Mouse (Mus musculus): ENCODE measurements around the gene Nes. TPM values are rescaled to one million over a fixed set of nuclear protein-coding genes. Genes with fewer than 3 reads are reported as not detected.

The Nes gene
- polyA plus RNA-seq, 1 experiment = 26.4 TPM

- TF ChIP-seq POLR2A (IDR thresholded peaks at IDR 0.05; ENCODE audit: borderline replicate concordance, extremely low read depth, low read depth, low read length) = no peak
- no peak for TF ChIP-seq CTCF (IDR thresholded peaks at IDR 0.05; ENCODE audit: insufficient read depth, low read length)
- no peaks in the 10 kb centered on the region for H3K4me1 ChIP-seq (ENCODE audit: control insufficient read depth, insufficient read depth, low read length)
- no peak overlapping the region for H3K4me3 ChIP-seq (replicated peaks; ENCODE audit: extremely low read depth, low read depth, low read length)
- WGBS = 79% methylated on average over 5 of the region's 5 CpGs
- DNase-seq = no peak
These were observed 30.3 kb upstream of the Nes start for GRCm38 (mm10) chr3:87940611-87941010.

DNA sequence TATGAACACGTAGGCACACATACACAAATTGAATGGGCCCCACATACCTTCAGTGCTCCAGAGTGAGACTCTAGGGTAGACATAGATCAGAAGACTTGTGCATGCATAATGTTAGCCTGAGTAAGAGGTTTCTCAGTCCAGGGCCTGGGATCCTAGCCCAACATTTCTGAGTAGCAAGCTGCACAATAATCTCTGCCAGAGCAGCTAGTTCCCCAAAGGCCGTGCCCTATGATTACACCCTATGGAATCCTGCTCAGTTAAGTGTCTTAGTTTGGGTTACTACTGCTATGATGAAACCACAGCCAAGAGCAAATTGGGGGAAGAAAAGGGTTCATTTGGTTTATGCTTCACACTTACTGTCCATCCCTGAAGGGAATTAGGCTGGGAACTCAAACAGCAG lies 28.4 kb upstream of the Nes start:
- no peak overlapping the region for H3K4me3 ChIP-seq (replicated peaks; ENCODE audit: extremely low read depth, low read depth, low read length)
- whole genome bisulfite sequencing = 88% methylated on average over 2 of the region's 2 CpGs
- no peaks in the 10 kb centered on the region for H3K4me1 ChIP-seq (ENCODE audit: control insufficient read depth, insufficient read depth, low read length)
- TF ChIP-seq POLR2A (IDR thresholded peaks at IDR 0.05; ENCODE audit: borderline replicate concordance, extremely low read depth, low read depth, low read length) (no peak), CTCF (IDR thresholded peaks at IDR 0.05; ENCODE audit: insufficient read depth, low read length) (no peak)
- DNase-seq = no peak

DNA sequence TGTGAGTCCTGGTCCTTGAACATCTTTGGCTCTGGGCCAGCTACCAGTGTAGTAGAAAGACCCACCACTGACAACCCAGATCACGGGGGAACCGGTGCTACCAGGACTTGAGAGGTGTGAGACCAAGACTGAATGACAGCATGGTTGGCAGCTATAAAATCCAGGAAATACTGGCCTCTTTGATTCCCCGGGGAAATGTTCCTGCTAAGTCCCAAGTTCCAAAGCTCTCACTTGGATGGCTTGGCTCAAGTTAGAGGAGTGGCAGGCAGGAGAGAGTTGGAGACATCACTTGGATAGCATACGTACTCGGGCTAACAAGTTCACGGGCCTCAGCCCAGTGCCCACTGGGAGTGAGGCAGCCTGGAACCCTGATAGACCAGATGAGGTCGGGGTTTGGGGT lies 27.3 kb upstream of the Nes start:
- DNase-seq = no peak
- WGBS = 69% methylated on average over 7 of the region's 7 CpGs
- H3K4me1 ChIP-seq (ENCODE audit: control insufficient read depth, insufficient read depth, low read length) = no peaks in the 10 kb centered on the region

GRCm38 (mm10) chr3:87944838-87945600 lies 25.9 kb upstream of the Nes start:
- TF ChIP-seq POLR2A (IDR thresholded peaks at IDR 0.05; ENCODE audit: borderline replicate concordance, extremely low read depth, low read depth, low read length) (no peak), CTCF (IDR thresholded peaks at IDR 0.05; ENCODE audit: insufficient read depth, low read length) (no peak)
- no peak overlapping the region for H3K4me3 ChIP-seq (replicated peaks; ENCODE audit: extremely low read depth, low read depth, low read length)
- no peak for DNase-seq
- 22% methylated on average over 4 of the region's 4 CpGs for WGBS
- no peaks in the 10 kb centered on the region for H3K4me1 ChIP-seq (ENCODE audit: control insufficient read depth, insufficient read depth, low read length)

More for the DNA sequence above, 27.3 kb upstream of the Nes start:
- H3K4me3 ChIP-seq (replicated peaks; ENCODE audit: extremely low read depth, low read depth, low read length) = no peak overlapping the region
- TF ChIP-seq CTCF (IDR thresholded peaks at IDR 0.05; ENCODE audit: insufficient read depth, low read length) (no peak), POLR2A (IDR thresholded peaks at IDR 0.05; ENCODE audit: borderline replicate concordance, extremely low read depth, low read depth, low read length) (no peak)

DNA sequence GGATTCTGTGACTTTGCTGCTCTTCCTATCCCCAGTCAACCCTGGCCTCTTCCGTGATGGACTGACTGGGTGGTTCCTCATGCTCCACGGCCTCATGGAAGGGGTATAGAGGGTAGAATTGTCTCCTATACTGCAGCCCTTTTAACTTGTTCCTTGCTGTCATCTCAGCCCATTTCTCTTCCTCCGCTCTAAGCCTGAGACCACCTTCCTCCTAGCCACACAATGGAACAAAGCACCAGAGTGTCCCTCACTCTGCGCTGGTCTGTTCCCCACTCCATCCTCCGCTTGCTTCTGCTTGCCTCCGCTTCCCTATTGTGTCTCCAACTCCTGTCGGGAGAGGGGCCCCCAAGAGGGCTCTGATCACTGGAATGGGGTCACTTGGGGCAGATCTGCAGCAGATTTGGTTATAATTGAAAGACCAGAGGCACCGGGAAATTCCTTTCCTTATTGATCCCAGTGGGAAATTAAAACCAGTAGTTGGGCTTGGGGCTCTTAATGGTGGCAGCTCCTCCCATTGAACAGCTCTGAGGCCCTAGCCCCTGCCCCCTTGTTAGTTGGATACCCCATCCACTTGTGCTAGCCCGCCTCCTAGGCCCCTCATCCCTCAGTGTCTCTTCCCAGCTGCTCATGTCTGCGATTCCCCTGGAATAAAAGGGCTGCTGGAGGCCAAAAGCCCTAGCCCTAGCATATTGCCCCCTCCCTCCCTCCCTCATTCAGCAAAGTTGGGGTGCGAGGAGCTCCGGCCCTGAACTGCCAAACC lies 24.9 kb upstream of the Nes start:
- no peak for DNase-seq
- Histone ChIP-seq H3K4me1 (ENCODE audit: control insufficient read depth, insufficient read depth, low read length) (no peaks in the 10 kb centered on the region), H3K4me3 (replicated peaks; ENCODE audit: extremely low read depth, low read depth, low read length) (no peak overlapping the region)
- WGBS = 50% methylated on average over 12 of the region's 12 CpGs
- no peak for TF ChIP-seq POLR2A (IDR thresholded peaks at IDR 0.05; ENCODE audit: borderline replicate concordance, extremely low read depth, low read depth, low read length)
- TF ChIP-seq CTCF (IDR thresholded peaks at IDR 0.05; ENCODE audit: insufficient read depth, low read length) = no peak

GRCm38 (mm10) chr3:87946541-87946860 lies 24.4 kb upstream of the Nes start:
- no peak overlapping the region for H3K4me3 ChIP-seq (replicated peaks; ENCODE audit: extremely low read depth, low read depth, low read length)
- TF ChIP-seq CTCF (IDR thresholded peaks at IDR 0.05; ENCODE audit: insufficient read depth, low read length) (no peak), POLR2A (IDR thresholded peaks at IDR 0.05; ENCODE audit: borderline replicate concordance, extremely low read depth, low read depth, low read length) (no peak)
- no peak for DNase-seq
- 53% methylated on average over 1 of the region's 1 CpGs for WGBS
- no peaks in the 10 kb centered on the region for H3K4me1 ChIP-seq (ENCODE audit: control insufficient read depth, insufficient read depth, low read length)

DNA sequence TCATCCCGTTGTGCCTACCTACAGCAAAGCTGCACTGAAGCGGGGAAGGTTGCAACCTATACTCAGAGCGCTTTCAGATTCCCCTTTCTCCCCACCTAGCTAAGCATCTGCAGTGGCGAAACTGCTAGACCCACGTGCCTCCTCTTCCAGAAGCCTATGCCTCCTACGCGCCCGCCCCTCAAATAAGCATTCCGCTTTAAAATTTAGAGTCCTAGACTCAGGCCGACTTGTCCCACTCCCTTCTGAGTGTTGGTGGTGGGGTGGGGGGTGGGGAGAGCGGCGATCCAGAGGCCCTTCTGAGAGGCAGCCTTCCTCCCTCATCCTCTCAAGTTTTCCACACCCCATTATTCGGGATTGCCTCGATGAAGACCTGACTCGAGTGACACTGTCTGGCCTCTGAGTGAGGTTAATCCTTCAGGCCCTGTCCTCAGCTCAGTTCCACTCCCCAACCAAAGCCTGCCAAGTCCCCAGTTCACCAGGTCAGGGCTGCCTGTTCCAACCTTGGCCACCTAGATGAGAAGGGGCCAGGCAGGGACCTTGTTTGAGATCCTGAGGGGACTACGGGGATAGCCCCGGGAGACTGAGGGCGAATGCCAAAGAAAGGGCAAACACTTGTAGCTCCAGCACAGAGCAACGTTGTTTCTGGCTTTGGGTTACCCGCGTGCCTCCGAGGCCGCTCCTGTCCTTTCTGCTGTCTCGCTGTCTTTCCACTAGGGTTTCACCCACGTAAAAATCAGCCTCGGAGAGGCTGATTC lies 23.6 kb upstream of the Nes start:
- WGBS = 9% methylated on average over 26 of the region's 26 CpGs
- Histone ChIP-seq H3K4me1 (ENCODE audit: control insufficient read depth, insufficient read depth, low read length) (no peaks in the 10 kb centered on the region), H3K4me3 (replicated peaks; ENCODE audit: extremely low read depth, low read depth, low read length) (no peak overlapping the region)
- TF ChIP-seq CTCF (IDR thresholded peaks at IDR 0.05; ENCODE audit: insufficient read depth, low read length) (no peak), POLR2A (IDR thresholded peaks at IDR 0.05; ENCODE audit: borderline replicate concordance, extremely low read depth, low read depth, low read length) (no peak)
- DNase-seq = no peak

GRCm38 (mm10) chr3:87947811-87948199 lies 23.1 kb upstream of the Nes start:
- Histone ChIP-seq H3K4me3 (replicated peaks; ENCODE audit: extremely low read depth, low read depth, low read length) (no peak overlapping the region), H3K4me1 (ENCODE audit: control insufficient read depth, insufficient read depth, low read length) (no peaks in the 10 kb centered on the region)
- no peak for TF ChIP-seq POLR2A (IDR thresholded peaks at IDR 0.05; ENCODE audit: borderline replicate concordance, extremely low read depth, low read depth, low read length)
- TF ChIP-seq CTCF (IDR thresholded peaks at IDR 0.05; ENCODE audit: insufficient read depth, low read length) = no peak
- WGBS = 2% methylated on average over 17 of the region's 17 CpGs
- no peak for DNase-seq

GRCm38 (mm10) chr3:87948378-87949265 lies 22.3 kb upstream of the Nes start, which contains the start of gene Crabp2:
Crabp2 (plus strand) TSS chr3:87948666.
- WGBS = 8% methylated on average over 35 of the region's 35 CpGs
- no peak for TF ChIP-seq CTCF (IDR thresholded peaks at IDR 0.05; ENCODE audit: insufficient read depth, low read length)
- no peak for TF ChIP-seq POLR2A (IDR thresholded peaks at IDR 0.05; ENCODE audit: borderline replicate concordance, extremely low read depth, low read depth, low read length)
- no peak for DNase-seq
- Histone ChIP-seq H3K4me1 (ENCODE audit: control insufficient read depth, insufficient read depth, low read length) (no peaks in the 10 kb centered on the region), H3K4me3 (replicated peaks; ENCODE audit: extremely low read depth, low read depth, low read length) (no peak within 1 kb of the TSS)
